Mouse (Mus musculus): ENCODE measurements at regions not wholly inside any gene's neighbourhood (a gene's known extent, or its start where the extent isn't known, plus 50 kb on each side); places are given as distances from the start of the nearest gene placed in this dataset.

DNA sequence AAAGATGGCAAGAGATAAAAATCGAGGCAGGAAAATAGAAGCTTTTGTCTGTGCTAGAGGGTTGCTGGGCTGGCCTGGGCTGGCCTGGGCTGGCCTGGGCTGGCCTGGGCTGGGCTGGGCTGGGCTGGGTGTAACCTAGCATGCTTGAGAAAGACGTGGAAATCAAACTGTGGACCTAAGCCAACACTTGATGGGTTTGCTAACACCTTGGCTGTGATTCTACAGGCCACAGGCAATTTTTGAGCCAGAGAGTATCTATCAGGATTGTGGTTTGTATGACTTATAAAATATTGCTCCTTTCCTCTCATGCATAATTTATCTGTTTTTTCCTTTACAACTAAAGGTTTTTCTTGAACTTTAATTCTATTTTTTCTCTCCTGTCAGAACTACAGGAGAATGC is 417.3 kb upstream of the Ccnh start:
- TF ChIP-seq CTCF (IDR thresholded peaks at IDR 0.05; ENCODE audit: low read depth, low read length) (no peak), GATA1 (IDR thresholded peaks at IDR 0.05; ENCODE audit: borderline replicate concordance, low read length) (no peak)
